Mouse (Mus musculus) liver, adult 2 months (tissue): ENCODE measurements around the gene Hdhd5.

Experiments
- CTCF ChIP-seq: fragments of 200-500 bp; IDR thresholded peaks from 2 replicates; pipeline ENCODE4 v1.5.1; 2011; ENCODE audit warnings: low read depth, low read length, control low read depth
- POLR2A ChIP-seq: fragments of 200-500 bp; IDR thresholded peaks from 2 replicates; pipeline ENCODE4 v1.6.1; 2011; ENCODE audit warnings: low read length, control low read depth; ENCODE audit not compliant: insufficient read depth; ENCODE audit errors: extremely low read depth

DNA sequence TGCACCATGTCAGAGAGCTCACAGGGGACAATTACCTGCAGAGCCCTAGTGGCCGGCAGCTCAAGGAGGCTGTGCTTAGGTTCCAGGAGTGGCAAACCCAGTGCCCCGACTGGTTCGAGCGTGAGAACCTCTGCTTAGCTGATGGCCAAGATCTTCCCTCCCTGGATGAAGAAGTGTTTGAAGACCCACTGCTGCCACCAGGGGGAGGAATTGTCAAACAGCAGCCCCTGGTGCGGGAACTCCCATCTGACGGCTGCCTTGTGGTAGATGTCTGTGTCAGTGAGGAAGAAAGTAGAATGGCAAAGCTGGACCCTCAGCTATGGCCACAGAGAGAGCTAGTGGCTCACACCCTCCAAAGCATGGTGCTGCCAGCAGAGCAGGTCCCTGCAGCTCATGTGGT is 49.6 kb downstream of the Hdhd5 start:
- no peak for TF ChIP-seq POLR2A
- TF ChIP-seq CTCF = peak; percentile 44
